Mouse (Mus musculus): Measurements from ENCODE around the gene Prr3. TPM values are rescaled to one million over a fixed set of nuclear protein-coding genes. Genes with fewer than 3 reads are reported as not detected.
"Not testable (repeated sequence)": the region's sequence is repeated elsewhere in the genome, so short reads cannot be mapped to it uniquely, and the experiment has no call there.

Prr3 gene
- total RNA-seq, 2 experiments from 2014 or later = 59.7 to 63.8 TPM

GRCm38 (mm10) chr17:36000349-36000748 lies 20.3 kb upstream of the Prr3 start:
- no peak for DNase-seq (ENCODE audit: low spot score in 2 of 2)

DNA sequence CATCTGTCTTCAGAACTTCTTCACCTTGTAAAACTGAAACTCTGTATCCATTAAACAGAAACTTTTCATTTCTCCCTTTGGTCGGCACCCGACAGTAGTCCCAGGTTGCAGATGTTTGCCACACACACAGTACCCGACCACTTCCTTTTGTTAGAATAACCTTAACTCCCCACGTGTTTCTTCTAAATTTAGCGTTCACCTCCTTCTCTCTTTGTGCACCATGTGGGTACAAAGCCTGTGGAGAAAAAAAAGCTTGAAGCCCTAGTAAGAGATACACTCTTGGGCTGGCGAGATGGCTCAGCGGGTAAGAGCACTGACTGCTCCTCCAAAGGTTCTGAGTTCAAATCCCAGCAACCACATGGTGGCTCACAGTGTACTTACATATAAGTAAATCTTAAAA lies 19.3 kb upstream of the Prr3 start:
- no peak for DNase-seq (ENCODE audit: low spot score in 2 of 2)

DNA sequence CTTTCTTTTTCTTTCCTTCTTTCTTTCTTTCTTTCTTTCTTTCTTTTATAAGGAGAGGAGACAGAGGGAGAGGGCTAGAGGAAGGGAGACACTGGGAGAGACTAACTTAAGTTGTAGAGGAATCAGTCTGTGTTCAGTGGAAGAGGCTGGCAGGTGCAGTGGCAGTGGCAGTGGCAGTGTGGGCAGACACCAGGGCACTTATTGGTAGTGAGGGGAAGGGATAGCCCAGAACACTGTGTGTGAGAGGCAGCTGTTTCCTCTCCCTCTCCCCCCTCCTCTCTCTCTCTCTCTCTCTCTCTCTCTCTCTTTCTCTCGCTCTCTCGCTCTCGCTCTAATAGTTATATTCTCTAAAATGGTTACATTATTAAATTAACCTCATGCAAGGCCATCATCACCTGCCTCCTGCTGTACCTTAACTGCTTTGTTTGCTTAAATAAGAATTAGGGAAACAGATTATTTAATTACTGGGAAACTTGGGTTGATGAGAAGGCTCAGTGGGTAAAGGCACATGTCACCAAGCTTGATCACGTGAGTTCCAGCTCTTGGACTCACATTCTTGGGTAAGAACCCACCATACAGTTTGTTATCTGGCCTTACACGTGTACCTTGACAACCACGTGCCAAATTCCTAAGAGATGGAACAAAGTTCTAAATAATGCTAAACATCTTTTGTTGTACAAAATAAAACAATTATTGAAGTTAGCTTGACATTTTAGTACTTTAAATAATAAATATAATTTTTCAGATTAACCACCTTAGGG lies 18.7 kb upstream of the Prr3 start:
- no peak for DNase-seq (ENCODE audit: low spot score in 2 of 2)

GRCm38 (mm10) chr17:35997713-35998510 lies 17.9 kb upstream of the Prr3 start:
- DNase-seq (ENCODE audit: low spot score in 2 of 2) = no peak

DNA sequence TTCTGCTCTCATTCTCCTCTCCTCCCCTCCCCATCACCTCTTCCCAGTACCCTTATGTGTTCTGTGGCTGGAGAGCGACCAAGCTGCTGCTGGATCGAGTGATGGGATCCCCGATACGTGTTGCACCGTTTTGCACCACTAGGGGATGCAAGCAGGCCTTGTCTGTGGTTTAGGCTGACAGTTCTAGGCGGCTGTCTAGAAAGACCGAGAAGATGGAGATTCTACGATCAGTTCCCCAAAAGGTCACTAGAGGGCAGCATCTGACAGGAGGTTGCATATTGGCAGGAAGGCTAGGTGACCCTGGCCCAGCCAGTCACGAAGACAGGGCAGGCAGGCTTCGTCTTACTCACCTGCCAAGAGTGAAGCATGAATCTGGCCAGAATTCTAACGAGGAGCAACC lies 16.9 kb upstream of the Prr3 start:
- peak; percentile 97 for DNase-seq (ENCODE audit: low spot score in 2 of 2)

DNA sequence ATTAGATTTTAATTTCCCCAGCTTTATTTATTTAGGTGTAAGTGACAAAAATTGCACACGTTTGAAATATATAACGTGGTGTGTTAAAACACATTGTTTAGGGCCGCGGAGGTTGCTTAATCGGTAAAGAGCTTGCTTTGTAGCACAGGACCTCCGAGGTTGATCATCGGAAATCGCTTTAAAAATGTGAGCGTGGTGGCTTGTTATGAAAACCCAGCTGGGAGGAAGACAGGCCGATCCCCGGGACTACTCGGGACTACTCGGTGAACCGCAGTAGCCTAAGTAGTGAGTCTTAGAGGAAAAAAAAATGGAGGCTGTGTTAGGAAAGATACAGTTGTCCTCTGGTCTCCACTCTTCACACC lies 14.8 kb upstream of the Prr3 start:
- DNase-seq (ENCODE audit: low spot score in 2 of 2) = no peak

DNA sequence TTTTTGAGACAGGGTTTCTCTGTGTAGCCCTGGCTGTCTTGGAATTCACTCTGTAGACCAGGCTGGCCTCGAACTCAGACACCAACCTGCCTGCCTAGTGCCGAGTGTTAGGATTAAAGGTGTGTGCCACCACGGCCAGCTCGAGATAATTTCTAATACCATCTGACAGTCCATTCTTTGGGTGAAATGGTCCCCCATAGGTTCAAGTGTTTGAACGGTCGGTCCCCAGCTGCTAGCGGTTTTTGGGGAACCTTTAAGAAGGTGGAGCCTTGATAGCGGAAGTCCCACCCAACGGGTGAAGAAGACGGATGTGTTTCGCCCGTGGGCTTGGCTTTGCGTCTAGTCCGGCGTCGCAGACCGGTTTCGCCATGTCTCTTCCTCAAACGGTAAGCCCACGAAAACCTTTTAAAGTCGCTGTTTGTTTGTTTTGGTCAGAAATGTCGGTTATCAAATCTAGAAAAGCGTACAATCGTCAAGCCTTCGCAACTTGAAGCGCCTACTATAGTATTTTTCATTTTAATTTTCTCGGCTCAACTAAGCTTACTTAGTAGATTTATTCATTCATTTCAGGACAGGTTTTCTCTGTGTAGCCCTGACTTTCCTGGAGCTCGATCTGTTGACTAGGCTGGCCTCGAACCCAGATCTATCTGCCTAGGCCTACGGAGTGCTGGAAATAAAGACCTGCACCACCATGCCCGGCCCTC lies 14.3 kb upstream of the Prr3 start:
- peak; percentile 71 to 91 for DNase-seq (ENCODE audit: low spot score in 2 of 2)

DNA sequence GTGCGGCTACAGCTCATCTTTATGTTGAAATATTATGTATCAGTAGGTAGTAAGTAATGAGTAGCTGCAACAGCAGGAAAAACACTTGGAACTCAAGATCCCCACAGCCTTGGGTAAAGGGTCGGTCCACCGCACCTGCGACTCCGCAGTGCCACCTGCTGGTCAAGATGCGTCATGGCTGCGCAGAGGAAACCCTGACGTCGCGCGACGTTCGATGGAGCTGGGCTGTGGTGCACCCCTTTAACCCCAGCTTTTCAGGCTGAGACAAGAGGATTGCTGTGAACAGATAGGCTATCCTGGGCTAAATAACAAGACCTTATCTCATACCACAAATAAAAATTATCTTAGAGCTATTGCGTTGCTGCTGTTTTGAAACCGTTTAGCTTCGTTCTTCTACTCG lies 13.6 kb upstream of the Prr3 start:
- peak; percentile 75 to 80 for DNase-seq (ENCODE audit: low spot score in 2 of 2)

DNA sequence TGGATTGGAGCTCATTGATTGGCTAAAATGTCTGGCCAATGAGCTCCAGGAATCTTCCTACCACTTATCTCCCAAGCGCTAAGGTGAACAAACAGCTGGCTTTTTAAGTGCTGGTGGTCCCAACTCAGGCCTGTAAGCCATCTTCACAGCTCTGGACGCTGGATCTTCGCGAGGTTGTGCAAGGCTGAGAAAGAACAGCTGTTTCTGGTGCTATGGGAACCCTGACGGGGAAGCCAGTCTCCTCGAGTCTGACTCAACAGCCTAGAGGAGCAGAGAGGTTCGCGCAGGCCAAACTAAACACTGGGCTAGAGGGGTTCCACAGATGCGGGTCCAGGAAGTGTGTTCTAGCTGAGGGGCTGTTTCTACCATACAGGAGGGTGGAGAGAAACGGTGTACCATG lies 11.7 kb upstream of the Prr3 start:
- no peak for DNase-seq (ENCODE audit: low spot score in 2 of 2)

- DNase-seq (ENCODE audit: low spot score in 2 of 2) = no peak
These were observed 1.7 kb upstream of the Prr3 start for GRCm38 (mm10) chr17:35981776-35982175.

GRCm38 (mm10) chr17:35980363-35980754 lies 323 bp upstream of the Prr3 start:
- peak; percentile 57 to 58 for DNase-seq (ENCODE audit: low spot score in 2 of 2)

- peak; percentile 93 to 96 for DNase-seq (ENCODE audit: low spot score in 2 of 2)
These were observed 1.1 kb downstream of the Prr3 start for GRCm38 (mm10) chr17:35978811-35979400.

GRCm38 (mm10) chr17:35972131-35972530 lies 7.9 kb downstream of the Prr3 start:
- no peak for DNase-seq (ENCODE audit: low spot score in 2 of 2)

DNA sequence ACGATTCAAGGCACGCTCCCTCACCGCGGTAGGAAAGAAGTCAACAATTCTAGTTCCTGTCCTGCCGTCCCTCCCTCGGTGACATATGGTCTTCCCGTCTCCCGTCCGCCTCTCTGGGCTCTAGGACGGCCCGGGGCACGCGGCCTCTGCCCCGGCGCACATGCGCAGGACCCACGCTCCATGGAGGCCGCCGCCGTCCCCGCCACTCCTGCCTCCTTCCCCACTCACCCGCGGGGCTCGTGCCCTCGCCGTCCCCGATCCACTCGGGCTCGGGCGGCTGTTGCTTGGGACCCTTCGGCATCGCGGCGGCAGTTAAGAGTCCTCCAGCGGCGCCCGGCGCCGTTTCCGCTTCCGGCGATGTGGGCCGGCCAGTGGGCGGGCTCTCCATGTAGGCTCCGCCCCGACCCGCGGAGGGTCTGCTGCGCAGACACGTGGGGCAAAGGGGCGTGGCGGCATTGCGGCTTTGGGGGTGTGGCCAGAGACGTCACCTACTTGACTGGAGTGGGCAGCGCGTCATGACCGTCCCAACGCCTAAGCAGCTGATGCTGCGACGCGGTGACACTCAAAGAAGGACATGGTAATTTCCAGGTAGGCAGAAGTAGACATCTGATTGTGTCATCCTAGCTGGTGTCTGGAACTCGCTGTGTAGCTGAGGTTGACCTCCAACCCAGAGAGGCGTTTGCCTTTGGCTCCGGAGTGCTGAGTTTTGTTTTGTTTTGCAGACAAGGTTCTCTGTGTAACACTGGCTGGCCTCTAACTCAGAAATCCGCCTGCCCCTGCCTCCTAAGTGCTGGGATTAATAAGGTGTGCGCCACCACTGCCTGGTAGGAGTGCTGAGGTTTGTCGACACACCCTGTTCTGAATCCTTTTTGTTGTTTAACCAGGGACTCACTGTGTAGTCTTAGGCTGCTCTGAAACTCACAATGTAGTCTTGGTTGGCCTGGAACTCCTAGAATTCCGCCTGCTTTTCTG lies 10.3 kb downstream of the Prr3 start, which contains the start of gene Abcf1:
TSS of gene Abcf1 (minus strand) at position 344 of the 972 bp plus-strand sequence.
- peak; percentile 96 to 98 for DNase-seq (ENCODE audit: low spot score in 2 of 2)

GRCm38 (mm10) chr17:35967621-35968020 lies 12.4 kb downstream of the Prr3 start:
- DNase-seq (ENCODE audit: low spot score in 2 of 2) = no peak

DNA sequence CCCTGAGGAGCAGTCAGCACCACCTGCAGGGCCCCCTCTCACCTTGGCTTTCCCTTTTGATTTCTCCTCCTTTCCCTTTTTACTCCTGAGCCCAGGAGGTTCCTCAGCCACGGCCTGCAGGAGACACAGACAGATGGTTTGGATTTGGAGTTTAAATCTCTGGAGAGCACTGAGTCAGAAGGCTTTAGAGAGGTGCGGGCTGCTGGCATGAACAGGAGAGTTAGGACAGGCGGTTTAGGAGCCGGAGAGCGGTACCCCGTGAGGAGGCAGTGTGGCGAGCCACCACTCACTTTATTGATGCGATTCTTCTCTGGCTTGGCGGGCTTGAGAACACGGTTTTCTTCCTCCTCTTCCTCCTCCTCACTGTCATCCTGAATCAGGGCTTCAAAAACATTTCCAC lies 16.8 kb downstream of the Prr3 start:
- no peak for DNase-seq (ENCODE audit: low spot score in 2 of 2)

DNA sequence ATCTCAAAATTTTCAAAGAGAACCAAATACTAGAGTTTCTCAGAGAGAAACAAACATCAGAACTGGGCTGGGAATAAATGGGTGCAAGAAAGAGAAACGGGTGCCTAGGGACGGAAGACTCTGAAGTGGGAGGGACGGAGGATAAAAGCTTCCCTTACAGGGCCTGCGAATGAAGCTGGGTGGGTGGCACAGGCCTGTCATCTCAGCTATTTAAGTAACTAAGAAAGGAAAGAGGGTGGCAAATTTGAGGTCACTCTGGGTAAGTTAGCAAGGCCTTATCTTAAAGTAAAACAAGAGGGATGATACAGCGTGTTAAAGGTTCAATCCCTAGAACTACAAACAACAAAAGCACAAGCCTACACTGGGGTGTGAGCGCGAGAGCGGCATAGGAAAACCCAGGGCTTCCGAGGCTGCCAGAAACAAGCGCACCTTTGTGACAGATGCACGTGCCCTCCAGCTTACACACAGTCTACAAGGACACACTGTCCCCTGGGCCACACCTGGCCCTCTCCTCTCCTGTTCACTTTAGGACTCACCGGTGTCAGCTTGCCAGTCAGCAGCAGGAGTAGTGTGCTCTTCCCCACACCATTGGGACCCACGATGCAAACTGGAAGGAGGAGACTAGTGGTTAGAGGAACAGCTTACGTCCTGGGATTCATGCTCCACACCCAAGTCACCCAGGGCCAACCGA lies 21.4 kb downstream of the Prr3 start:
- no peak for DNase-seq (ENCODE audit: low spot score in 2 of 2)

GRCm38 (mm10) chr17:35954665-35955064 lies 25.4 kb downstream of the Prr3 start:
- no peak for DNase-seq (ENCODE audit: low spot score in 2 of 2)

DNA sequence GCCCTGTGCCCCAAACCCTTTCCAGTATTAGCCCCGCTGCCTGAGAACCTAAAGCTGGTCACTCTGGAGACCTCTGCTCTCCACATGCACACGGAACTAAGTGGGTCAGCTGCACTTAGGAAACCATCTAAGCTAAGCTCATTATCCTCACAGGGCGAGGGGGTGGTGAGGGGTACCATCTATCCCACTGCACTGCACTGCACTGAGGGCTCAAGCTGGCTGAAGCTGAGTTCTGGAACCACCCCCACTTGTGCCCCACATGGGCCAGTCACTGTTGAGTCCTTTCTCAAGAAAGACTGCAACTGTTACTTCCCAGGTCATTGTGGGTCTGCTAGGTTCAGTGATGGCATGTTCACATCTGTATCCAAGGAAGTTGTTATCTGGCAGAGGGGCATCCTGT lies 27.5 kb downstream of the Prr3 start:
- not testable (repeated sequence) for DNase-seq (ENCODE audit: low spot score in 2 of 2)

DNA sequence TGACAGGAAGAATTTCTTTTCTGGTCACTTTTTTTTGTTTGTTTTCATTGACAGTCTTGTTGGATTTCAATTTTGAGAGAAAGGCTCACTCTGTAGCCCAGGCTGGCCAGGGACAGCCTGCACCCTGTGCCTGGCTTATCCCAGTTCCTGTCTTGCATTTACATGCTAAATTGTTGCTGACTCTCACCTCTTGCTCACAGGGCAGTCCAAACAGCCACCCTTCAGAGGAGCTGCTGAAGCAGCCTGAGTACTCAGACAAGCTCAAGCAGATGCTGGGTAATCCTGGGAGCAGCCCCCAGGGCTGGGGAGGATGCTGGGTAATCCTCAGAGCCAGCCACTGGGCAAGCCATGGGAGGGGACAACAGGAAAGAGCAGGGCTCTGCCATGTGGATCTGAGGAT lies 29.1 kb downstream of the Prr3 start:
- DNase-seq (ENCODE audit: low spot score in 2 of 2) = not testable (repeated sequence)
